Mouse (Mus musculus): ENCODE data around the gene Csrnp3. TPM values are rescaled to one million over a fixed set of nuclear protein-coding genes. Genes with fewer than 3 reads are reported as not detected.

The Csrnp3 gene
- polyA plus RNA-seq, 1 experiment from 2014 or later: 0.40 TPM

DNA sequence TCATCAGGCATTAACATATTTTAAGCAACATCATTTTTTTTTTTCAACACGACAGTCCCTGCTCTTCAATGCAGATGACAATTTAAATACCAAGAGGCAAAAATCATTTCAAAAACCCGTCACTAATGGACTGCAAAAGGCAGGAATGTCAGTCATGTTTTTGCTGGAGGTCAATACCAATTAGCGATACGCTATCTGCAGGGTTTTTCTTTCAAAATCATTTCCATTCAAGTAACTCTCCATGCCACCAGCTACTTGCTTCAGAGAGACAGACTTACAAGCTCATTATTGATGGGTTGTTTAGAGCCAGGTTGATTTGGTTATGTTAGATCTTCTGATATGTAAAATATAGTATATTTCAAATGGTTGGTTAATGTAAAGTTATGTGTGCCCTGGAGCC, 145.2 kb downstream of the Csrnp3 start:
- Histone ChIP-seq H3K27ac (no peak overlapping the region), H3K9ac (no peak overlapping the region), H3K27me3 (no peaks in the 10 kb centered on the region), H3K4me3 (no peak overlapping the region), H3K4me1 (peaks cover 10% of the 10 kb centered on the region), H3K36me3 (no peaks in the 10 kb centered on the region), H3K9me3 (no peaks in the 10 kb centered on the region), H3K4me2 (no peak overlapping the region)
- 65% methylated on average over 4 of the region's 4 CpGs for WGBS
- ATAC-seq (ENCODE audit: borderline replicate concordance, extremely low read depth, low FRiP score, low TSS enrichment): no peak

DNA sequence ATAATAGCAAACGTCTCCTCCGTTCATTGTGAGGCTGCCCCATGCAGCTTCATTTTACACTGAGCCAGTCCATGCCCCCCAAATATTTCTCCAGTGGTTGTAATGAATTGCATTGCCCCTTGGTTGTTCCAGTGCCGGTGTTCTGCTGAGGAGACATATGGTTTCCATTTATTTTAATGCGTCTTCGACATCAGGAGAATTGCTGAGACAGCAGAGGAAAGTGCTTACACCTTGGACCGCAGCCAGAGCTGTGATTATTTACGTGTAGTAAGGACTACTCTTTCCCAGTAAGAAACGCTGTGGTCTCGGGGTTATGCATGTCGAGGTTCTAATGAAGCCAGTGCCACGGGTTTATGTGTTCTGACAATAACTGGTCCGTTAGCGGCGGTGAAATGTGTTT, 147.8 kb downstream of the Csrnp3 start:
- 42% methylated on average over 14 of the region's 14 CpGs for whole genome bisulfite sequencing
- Histone ChIP-seq H3K9ac (no peak overlapping the region), H3K9me3 (no peaks in the 10 kb centered on the region), H3K4me3 (no peak overlapping the region), H3K27ac (no peak overlapping the region), H3K4me1 (peaks cover 10% of the 10 kb centered on the region), H3K36me3 (no peaks in the 10 kb centered on the region), H3K4me2 (peak overlapping the region; percentile 24; the same call in 1 of the 2 replicates), H3K27me3 (no peaks in the 10 kb centered on the region)
- no peak for ATAC-seq (ENCODE audit: borderline replicate concordance, extremely low read depth, low FRiP score, low TSS enrichment)

DNA sequence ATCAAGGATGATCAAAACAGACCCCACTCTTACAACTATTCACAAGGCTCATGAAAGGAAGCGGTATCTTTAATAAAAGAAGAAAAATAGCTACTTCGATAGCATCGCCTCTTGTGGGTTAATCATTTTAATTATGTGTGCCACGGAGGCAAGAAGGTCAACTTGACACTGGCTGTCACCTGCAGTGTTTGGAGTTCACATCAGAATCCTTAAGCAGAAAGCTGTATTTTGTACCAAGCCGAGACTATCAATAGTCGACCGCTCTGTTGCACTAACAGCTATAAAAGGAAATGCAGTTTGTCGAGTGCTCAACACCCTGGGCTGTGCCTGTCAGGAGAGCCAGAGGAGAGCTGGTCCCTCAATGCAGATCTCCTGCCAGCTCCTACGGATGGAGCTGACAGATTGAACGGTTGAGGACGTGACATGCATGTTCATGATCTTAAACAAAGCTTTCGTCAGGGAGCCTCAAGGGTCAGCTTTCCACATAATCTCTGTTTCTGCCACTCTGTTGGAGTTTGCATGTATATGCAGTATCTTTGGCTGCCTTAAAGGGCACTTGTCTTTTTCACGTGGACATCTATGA, 149.4 kb downstream of the Csrnp3 start:
- no peaks in the 10 kb centered on the region for H3K36me3 ChIP-seq
- ATAC-seq (ENCODE audit: borderline replicate concordance, extremely low read depth, low FRiP score, low TSS enrichment): no peak
- H3K27me3 ChIP-seq: no peaks in the 10 kb centered on the region
- no peak overlapping the region for H3K4me3 ChIP-seq
- no peaks in the 10 kb centered on the region for H3K9me3 ChIP-seq
- H3K9ac ChIP-seq: no peak overlapping the region
- 37% methylated on average over 13 of the region's 13 CpGs for WGBS
- no peak overlapping the region for H3K27ac ChIP-seq
- no peak overlapping the region for H3K4me2 ChIP-seq
- peaks cover 10% of the 10 kb centered on the region for H3K4me1 ChIP-seq

DNA sequence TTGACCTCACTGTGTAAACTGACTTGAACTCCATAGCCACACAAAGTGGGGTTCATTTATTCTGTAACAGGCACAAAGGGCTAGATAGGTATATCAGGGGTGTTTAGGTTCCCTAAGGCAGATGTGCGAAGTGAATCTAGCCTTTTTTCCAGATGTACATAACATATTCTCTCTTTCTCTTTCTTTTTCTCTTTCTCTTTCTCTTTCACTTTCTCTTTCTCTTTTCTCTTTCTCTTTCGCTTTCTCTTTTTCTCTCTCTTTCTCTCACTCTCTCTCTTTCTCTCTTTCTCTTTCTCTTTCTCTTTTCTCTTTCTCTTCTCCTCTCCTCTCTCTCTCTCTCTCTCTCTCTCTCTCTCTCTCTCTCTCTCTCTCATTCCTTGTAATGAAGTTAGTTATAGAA, 153.2 kb downstream of the Csrnp3 start:
- H3K27ac ChIP-seq: no peak overlapping the region
- H3K9ac ChIP-seq: no peak overlapping the region
- no peaks in the 10 kb centered on the region for H3K9me3 ChIP-seq
- no peaks in the 10 kb centered on the region for H3K36me3 ChIP-seq
- no peak overlapping the region for H3K4me2 ChIP-seq
- no peak overlapping the region for H3K4me3 ChIP-seq
- ATAC-seq (ENCODE audit: borderline replicate concordance, extremely low read depth, low FRiP score, low TSS enrichment): no peak
- WGBS: 73% methylated on average over 2 of the region's 2 CpGs
- peaks cover 3% of the 10 kb centered on the region; the same call in 1 of the 2 replicates for H3K4me1 ChIP-seq
- H3K27me3 ChIP-seq: no peaks in the 10 kb centered on the region

DNA sequence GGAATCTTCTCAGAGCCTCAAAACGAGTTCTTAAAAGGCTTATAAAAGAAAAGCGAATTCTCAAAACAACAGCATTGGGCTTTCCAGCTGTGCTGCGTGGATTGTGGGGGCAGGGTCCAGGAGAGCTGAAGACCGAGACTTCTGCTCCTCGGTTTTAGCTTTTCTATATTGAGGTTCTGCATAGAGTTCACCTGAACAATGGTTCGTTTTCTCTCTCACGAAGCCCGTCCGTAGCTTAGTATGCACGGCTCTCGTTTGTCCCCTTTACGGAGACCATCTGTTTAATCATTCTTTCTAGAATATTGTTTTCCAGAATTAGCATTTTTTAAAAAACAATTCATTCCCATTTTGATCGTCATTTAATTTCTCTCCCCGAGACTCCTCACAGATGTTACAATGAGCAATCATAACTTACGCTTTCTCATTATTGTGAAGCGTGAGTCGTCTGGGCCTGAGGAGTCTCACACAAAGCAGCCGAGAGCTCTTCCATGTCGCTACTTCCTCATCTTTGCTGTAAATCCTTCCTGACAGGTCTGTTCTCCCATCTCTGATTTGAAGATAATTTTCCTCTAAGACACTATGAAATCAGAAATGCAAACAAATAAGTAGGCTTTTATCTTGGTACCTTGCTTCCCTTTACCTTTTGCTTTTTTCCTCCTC, 163.6 kb downstream of the Csrnp3 start:
- Histone ChIP-seq H3K9ac (no peak overlapping the region), H3K4me2 (no peak overlapping the region), H3K27me3 (no peaks in the 10 kb centered on the region), H3K36me3 (no peaks in the 10 kb centered on the region), H3K4me1 (no peaks in the 10 kb centered on the region), H3K27ac (no peak overlapping the region), H3K4me3 (no peak overlapping the region), H3K9me3 (no peaks in the 10 kb centered on the region)
- no peak for ATAC-seq (ENCODE audit: borderline replicate concordance, extremely low read depth, low FRiP score, low TSS enrichment)
- WGBS: 85% methylated on average over 19 of the region's 19 CpGs

DNA sequence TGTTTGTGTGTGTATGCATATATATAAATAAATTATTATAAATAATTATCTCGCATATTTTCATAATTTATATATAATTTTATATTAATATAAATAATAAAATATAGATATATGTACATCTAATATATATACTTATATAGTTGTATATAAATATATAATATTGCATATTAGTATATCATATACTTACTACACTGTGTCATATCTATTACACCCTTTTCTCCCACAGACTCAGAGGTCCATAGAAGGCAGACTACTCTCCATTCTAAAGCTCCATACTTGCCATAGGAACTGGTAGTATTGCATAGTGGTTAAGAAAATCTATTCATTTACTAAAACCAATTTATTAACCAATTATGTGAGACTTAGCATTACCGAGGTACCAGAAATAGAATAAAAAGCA, 164.1 kb downstream of the Csrnp3 start:
- ATAC-seq (ENCODE audit: borderline replicate concordance, extremely low read depth, low FRiP score, low TSS enrichment): no peak
- Histone ChIP-seq H3K9ac (no peak overlapping the region), H3K27ac (no peak overlapping the region), H3K36me3 (no peaks in the 10 kb centered on the region), H3K4me1 (no peaks in the 10 kb centered on the region), H3K4me3 (no peak overlapping the region), H3K27me3 (no peaks in the 10 kb centered on the region), H3K4me2 (no peak overlapping the region), H3K9me3 (no peaks in the 10 kb centered on the region)
- 72% methylated on average over 2 of the region's 2 CpGs for WGBS

DNA sequence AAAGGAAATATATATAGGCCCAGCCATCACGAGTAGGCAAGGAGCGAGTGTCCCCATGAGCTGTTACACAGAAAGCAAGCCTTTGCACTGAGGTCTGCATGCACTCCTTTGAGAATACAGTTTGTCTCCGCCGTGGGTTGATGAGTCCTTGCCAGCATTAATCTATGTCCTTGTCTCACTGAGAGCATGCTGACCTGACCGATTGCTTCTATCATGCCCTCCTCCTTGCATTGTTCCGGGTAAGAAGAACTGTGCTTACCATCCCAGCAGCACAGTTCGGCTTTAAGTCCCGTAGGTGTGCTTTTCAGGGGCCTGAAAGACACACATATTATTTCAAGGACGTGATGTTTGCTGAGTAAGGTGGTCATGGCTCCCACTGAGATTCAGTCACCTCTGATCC, 173.1 kb downstream of the Csrnp3 start:
- H3K4me2 ChIP-seq: no peak overlapping the region
- H3K4me3 ChIP-seq: no peak overlapping the region
- no peaks in the 10 kb centered on the region for H3K4me1 ChIP-seq
- H3K9ac ChIP-seq: no peak overlapping the region
- WGBS: 84% methylated on average over 9 of the region's 9 CpGs
- no peaks in the 10 kb centered on the region for H3K36me3 ChIP-seq
- no peaks in the 10 kb centered on the region for H3K9me3 ChIP-seq
- ATAC-seq (ENCODE audit: borderline replicate concordance, extremely low read depth, low FRiP score, low TSS enrichment): no peak
- H3K27me3 ChIP-seq: no peaks in the 10 kb centered on the region
- no peak overlapping the region for H3K27ac ChIP-seq

DNA sequence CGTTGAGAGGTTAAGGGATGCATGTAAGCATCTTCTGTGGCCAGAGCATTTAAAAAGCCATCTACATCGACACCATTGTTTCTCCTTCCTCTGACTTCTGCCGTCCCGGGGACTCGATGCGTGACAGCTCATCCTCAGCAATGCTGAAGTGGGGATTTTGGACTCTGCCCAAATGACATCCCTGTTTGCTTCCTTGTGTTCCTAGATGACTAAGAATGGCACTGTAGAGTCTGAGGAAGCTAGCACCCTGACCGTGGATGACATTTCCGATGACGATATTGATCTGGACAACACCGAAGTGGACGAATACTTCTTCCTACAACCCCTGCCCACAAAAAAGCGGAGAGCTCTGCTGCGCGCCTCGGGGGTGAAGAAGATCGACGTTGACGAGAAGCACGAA, 173.7 kb downstream of the Csrnp3 start:
- Histone ChIP-seq H3K4me2 (no peak overlapping the region), H3K27me3 (no peaks in the 10 kb centered on the region), H3K9me3 (no peaks in the 10 kb centered on the region), H3K4me3 (no peak overlapping the region), H3K4me1 (no peaks in the 10 kb centered on the region), H3K9ac (no peak overlapping the region), H3K27ac (no peak overlapping the region), H3K36me3 (no peaks in the 10 kb centered on the region)
- 84% methylated on average over 19 of the region's 19 CpGs for WGBS
- ATAC-seq (ENCODE audit: borderline replicate concordance, extremely low read depth, low FRiP score, low TSS enrichment): no peak

DNA sequence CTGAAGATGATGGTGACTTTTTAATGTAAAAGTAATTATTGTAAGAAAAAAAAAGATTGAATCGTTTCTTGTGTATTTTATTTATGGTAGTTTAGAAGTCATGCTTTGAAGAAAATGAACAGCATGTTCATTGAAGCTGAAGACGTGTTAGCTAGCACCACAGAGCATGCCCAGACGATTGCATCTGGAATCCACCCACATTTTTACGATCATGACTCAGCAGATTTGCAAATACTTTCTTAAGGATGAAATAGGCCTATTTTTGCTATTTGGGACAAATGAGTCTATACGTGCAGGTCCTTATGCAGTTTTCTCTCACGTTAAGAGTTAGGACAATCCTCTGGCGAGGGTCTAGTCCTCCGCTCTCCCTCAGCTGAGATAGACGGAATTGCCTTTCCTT, 177.9 kb downstream of the Csrnp3 start:
- Histone ChIP-seq H3K4me2 (no peak overlapping the region), H3K9me3 (no peaks in the 10 kb centered on the region), H3K27ac (no peak overlapping the region), H3K27me3 (no peaks in the 10 kb centered on the region), H3K4me1 (no peaks in the 10 kb centered on the region), H3K36me3 (no peaks in the 10 kb centered on the region), H3K9ac (no peak overlapping the region), H3K4me3 (no peak overlapping the region)
- 80% methylated on average over 9 of the region's 9 CpGs for whole genome bisulfite sequencing
- ATAC-seq (ENCODE audit: borderline replicate concordance, extremely low read depth, low FRiP score, low TSS enrichment): no peak

DNA sequence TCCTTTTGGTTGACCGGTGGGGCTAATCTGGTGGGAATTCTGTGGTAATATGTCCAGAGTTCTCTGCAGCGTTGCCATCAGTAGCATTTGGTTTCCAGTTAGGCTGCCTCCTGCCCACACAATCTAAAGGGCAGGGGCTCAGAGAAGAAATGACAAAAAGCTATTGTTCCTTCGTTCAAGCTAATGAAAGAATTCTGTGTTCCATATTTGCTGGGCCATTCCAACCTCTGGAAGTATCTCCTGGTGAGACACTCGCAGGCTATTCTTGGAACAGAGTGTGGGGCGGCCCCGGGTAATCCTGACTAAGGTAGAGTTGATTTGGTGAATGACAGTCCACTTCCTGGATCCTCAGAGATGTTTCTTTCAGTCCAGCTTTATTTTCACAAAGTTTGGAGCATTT, 179.3 kb downstream of the Csrnp3 start:
- no peaks in the 10 kb centered on the region for H3K9me3 ChIP-seq
- no peak overlapping the region for H3K4me3 ChIP-seq
- H3K9ac ChIP-seq: no peak overlapping the region
- 71% methylated on average over 6 of the region's 6 CpGs for WGBS
- H3K27ac ChIP-seq: no peak overlapping the region
- H3K4me2 ChIP-seq: no peak overlapping the region
- no peaks in the 10 kb centered on the region for H3K4me1 ChIP-seq
- no peaks in the 10 kb centered on the region for H3K27me3 ChIP-seq
- no peak for ATAC-seq (ENCODE audit: borderline replicate concordance, extremely low read depth, low FRiP score, low TSS enrichment)
- no peaks in the 10 kb centered on the region for H3K36me3 ChIP-seq

DNA sequence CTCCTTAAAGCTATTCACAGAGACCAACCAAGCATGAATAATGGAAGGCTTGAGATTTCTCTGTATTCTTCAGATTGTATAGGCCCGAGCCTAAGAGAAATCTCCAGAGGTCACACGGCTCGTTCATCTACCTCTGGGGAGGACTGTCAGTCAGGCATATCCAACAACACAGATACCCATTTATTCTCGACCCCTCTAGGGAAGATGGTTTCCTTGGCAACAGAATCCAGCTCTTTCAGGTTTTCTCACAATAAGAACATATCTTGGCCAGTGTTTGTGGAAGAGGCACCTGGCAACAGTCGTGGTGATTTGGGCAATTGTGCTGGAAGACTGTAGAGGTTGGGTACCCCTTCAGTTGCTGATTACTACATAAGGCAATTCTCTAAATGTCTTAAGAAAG, 183.2 kb downstream of the Csrnp3 start:
- Histone ChIP-seq H3K27ac (no peak overlapping the region), H3K4me1 (no peaks in the 10 kb centered on the region), H3K4me3 (no peak overlapping the region), H3K4me2 (no peak overlapping the region), H3K9ac (no peak overlapping the region), H3K9me3 (no peaks in the 10 kb centered on the region), H3K27me3 (no peaks in the 10 kb centered on the region), H3K36me3 (no peaks in the 10 kb centered on the region)
- 45% methylated on average over 5 of the region's 5 CpGs for WGBS
- no peak for ATAC-seq (ENCODE audit: borderline replicate concordance, extremely low read depth, low FRiP score, low TSS enrichment)

DNA sequence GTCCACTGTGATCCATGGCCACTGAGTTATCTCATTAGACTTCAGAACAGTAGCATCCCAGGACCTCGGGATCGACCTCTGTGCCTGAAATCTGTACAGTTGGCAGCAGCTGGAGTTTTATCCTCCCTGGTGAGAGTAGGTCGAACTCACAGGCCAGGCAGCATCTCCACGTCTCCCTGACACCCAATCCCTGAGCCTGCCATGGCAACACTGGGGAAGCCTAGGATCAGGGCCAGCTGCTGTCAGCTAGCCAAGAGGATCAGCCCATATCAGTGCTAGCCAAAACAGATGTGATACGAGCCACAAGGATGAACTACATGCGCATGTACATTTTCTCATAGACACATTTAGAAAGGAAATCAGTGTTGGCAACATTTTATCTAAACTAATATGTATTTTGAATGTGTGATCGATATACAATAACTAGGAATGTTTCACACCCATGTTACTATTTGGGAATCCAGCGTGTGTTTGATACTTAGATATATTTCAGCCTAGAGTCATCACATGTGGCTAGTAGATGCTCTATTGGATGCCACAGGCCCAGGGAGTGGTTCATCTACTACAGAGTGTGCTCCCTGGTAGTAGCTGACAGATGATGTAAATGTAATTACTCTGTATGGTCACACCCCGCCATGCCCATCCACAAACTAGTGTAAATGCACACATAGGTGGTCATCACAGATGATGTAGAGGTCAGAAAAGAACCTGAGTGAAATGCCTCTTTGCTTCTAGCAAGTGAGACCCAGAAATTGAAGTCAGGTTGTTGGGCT, 189.5 kb downstream of the Csrnp3 start:
- no peak overlapping the region for H3K4me2 ChIP-seq
- no peaks in the 10 kb centered on the region for H3K9me3 ChIP-seq
- no peak for ATAC-seq (ENCODE audit: borderline replicate concordance, extremely low read depth, low FRiP score, low TSS enrichment)
- no peak overlapping the region for H3K9ac ChIP-seq
- 53% methylated on average over 9 of the region's 9 CpGs for WGBS
- H3K4me3 ChIP-seq: no peak overlapping the region
- H3K36me3 ChIP-seq: no peaks in the 10 kb centered on the region
- H3K27me3 ChIP-seq: no peaks in the 10 kb centered on the region
- no peak overlapping the region for H3K27ac ChIP-seq
- no peaks in the 10 kb centered on the region for H3K4me1 ChIP-seq
